Mouse (Mus musculus) small intestine, adult 2 months (tissue): ENCODE results near the gene Gm27029.
"Not testable (repeated sequence)": the region's sequence is repeated elsewhere in the genome, so short reads cannot be mapped to it uniquely, and the experiment has no call there.

Experiments used
- CTCF ChIP-seq: fragments of 200-500 bp; IDR thresholded peaks from 2 replicates; pipeline ENCODE4 v1.5.1; 2012; ENCODE audit warnings: low read depth, mild to moderate bottlenecking, control low read depth, inconsistent platforms, low read length, moderate library complexity, mixed read lengths; ENCODE audit not compliant: insufficient replicate concordance, insufficient read length; ENCODE audit errors: extremely low read depth
- POLR2A ChIP-seq: fragments of 200-500 bp; IDR thresholded peaks from 2 replicates; pipeline ENCODE4 v1.6.1; 2012; ENCODE audit warnings: low read depth, mild to moderate bottlenecking, control low read depth, inconsistent platforms, low read length, moderate library complexity

GRCm38 (mm10) chr11:101473686-101474085, 49.1 kb upstream of the Gm27029 start:
- not testable (repeated sequence) for TF ChIP-seq POLR2A, CTCF
